Mouse (Mus musculus) limb, embryonic 12.5 days (tissue): Measurements from ENCODE around the gene Gm20388. TPM values are rescaled to one million over a fixed set of nuclear protein-coding genes. Genes with fewer than 3 reads are reported as not detected.
"Not testable (repeated sequence)": the region's sequence is repeated elsewhere in the genome, so short reads cannot be mapped to it uniquely, and the experiment has no call there.

Source experiments
- ATAC-seq: fragments of 200-750 bp; cut with Nextera tagmentation; 2 replicates; pipeline ENCODE4 v1.8.0; 2017; ENCODE audit warnings: low read depth, moderate TSS enrichment; ENCODE audit not compliant: insufficient number of reproducible peaks, insufficient read depth, low FRiP score, low TSS enrichment
- H3K27ac ChIP-seq: fragments of 300-500 bp; sonication (generic); 2 replicates; pipeline ENCODE4 v1.5.1; 2016; ENCODE audit warnings: mild to moderate bottlenecking, moderate library complexity
- H3K27me3 ChIP-seq: fragments of 300-500 bp; sonication (generic); 2 replicates; pipeline ENCODE4 v1.6.1; 2016; ENCODE audit warnings: mild to moderate bottlenecking, moderate library complexity
- H3K36me3 ChIP-seq: fragments of 300-500 bp; sonication (generic); 2 replicates; pipeline ENCODE4 v1.6.1; 2016; ENCODE audit warnings: mild to moderate bottlenecking, moderate library complexity
- H3K4me1 ChIP-seq: fragments of 300-500 bp; sonication (generic); replicated peaks from 2 replicates; pipeline ENCODE4 v1.6.1; 2016
- H3K4me2 ChIP-seq: fragments of 300-500 bp; sonication (generic); 2 replicates; pipeline ENCODE4 v1.6.1; 2016; ENCODE audit warnings: mild to moderate bottlenecking, moderate library complexity
- H3K4me3 ChIP-seq: fragments of 300-500 bp; sonication (generic); replicated peaks from 2 replicates; pipeline ENCODE4 v1.5.1; 2016; ENCODE audit warnings: mild to moderate bottlenecking
- H3K9ac ChIP-seq: fragments of 300-500 bp; sonication (generic); replicated peaks from 2 replicates; pipeline ENCODE4 v1.6.1; 2016; ENCODE audit warnings: mild to moderate bottlenecking, moderate library complexity
- H3K9me3 ChIP-seq: fragments of 300-500 bp; sonication (generic); 2 replicates; pipeline ENCODE4 v1.6.1; 2016; ENCODE audit warnings: mild to moderate bottlenecking, moderate library complexity
- WGBS: fragments of 180-500 bp; shearing (Covaris S2); methylation state at CpG from one replicate; pipeline ENCODE4 v1.1.7; 2016; 5-methylcytosine and 5-hydroxymethylcytosine counted together
- polyA plus RNA-seq: library from polyadenylated mRNA; unstranded; fragments of >200 nt; fragmentation: Nextera tagmentation; extraction: Ambion mirVana; gene quantifications from 2 replicates; pipeline ENCODE4 v1.2.1, GENCODE M21; 2016

Gene Gm20388
- polyA plus RNA-seq, 1 experiment from 2014 or later: not detected

DNA sequence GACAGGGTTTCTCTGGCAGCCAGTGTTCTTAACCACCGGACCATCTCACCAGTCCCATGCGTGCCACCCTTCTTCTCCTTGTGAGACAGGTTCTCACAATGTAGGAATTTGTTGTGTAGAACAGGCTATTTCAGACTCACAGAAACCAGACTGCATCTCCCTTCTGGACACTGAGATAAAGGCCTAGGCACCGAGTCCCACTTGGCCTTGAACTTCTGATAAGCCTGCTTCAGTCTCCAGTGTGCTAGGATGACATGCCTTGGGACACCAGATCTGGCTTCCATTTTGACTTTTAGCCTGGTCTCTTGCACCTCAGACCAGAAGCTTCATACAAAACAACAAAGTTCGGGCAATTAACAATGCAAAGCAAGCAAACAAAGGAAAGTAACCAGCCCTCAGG is 1678.1 kb downstream of the Gm20388 start:
- Histone ChIP-seq H3K4me1 (peaks cover 25% of the 10 kb centered on the region), H3K27me3 (no peaks in the 10 kb centered on the region), H3K27ac (no peak overlapping the region), H3K9ac (no peak overlapping the region), H3K4me2 (no peak overlapping the region), H3K9me3 (no peaks in the 10 kb centered on the region), H3K4me3 (no peak overlapping the region), H3K36me3 (peaks cover 14% of the 10 kb centered on the region)
- WGBS: 83% methylated on average over 4 of the region's 4 CpGs
- ATAC-seq: no peak

DNA sequence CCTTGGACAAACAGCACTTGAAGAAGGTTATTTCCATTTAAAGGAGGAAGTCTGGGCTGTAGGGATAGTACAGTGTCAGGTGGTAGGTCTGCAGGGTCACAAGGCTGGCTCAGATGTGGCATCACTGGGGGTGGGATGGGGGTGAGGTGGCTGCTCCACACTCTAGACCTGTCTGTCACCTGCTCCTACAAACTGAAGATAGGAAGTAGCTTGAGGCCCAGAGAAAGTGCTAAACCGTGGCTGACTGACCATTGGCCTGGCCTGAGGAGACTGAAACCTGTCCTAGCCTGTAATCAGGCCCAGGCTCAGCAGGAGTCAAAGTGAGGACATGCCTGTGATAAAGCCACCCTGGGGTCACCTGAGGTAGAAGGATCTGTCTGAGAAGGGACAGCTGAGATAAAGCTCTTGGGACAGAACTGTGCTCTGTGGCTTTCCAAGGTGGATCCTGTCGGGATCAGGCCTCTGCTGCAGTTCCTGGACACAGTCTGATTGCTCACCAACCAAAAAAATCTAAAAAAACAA is 1678.6 kb downstream of the Gm20388 start:
- H3K9ac ChIP-seq: no peak overlapping the region
- peaks cover 19% of the 10 kb centered on the region for H3K36me3 ChIP-seq
- WGBS: 54% methylated on average over 2 of the region's 2 CpGs
- H3K4me2 ChIP-seq: peak overlapping the region; percentile 90
- peak overlapping the region; percentile 69 for H3K27ac ChIP-seq
- ATAC-seq: no peak
- peaks cover 25% of the 10 kb centered on the region for H3K4me1 ChIP-seq
- no peaks in the 10 kb centered on the region for H3K27me3 ChIP-seq
- H3K9me3 ChIP-seq: no peaks in the 10 kb centered on the region
- no peak overlapping the region for H3K4me3 ChIP-seq

DNA sequence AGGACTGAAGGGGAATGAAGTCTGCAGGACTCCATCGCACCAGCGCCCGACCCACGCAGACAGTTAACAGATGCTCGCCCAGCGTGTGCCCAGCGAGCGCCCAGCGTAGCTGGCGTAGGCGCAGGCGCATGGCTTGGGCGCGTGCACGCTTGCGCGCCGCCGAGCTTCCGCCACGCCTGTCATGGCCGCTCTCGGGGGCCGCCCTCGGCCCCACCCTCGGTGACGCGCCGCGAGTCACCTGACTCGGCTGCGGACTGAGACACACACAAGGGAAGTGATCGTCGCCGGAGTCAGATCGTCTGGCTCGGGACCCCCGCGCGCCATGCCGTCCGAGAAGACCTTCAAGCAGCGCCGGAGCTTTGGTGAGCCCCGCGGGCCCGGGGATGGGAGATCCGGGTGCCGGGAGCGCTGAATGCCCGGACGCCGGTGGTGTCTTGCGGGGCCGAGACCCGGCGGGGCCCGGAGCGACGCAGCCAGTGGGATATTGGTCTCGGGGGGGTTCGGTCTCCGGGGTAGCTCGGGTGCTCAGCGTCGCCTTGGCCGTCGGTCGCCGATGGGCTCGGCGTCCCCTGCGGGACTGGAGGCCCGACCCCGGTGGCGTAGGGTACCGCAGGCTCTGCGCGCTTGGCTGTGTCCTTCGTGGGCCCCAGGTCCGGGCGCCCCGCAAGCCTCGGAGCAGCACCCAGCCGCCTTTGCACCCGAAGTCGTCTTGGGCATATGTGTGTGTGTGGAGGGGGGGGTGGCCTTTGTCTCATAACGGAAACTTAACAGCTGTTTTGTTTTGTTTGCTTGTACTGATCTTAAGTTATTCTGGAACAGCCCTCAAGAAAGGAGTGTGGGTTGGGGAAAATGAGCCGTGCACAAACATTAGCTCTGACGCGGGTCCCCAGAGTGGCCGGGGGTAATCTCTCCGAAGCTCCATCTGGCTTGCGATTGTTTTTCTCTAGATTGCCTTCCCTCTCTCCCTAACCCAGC is 1679.8 kb downstream of the Gm20388 start, which contains the start of gene Map1lc3b:
Gene Map1lc3b (plus strand): TSS at position 159 of the 975 bp plus-strand sequence.
- Histone ChIP-seq H3K9ac (peak within 1 kb of the TSS; percentile 85), H3K27ac (peak within 1 kb of the TSS; percentile 69), H3K27me3 (no peaks in the 10 kb centered on the region), H3K4me3 (peak within 1 kb of the TSS; percentile 98), H3K9me3 (no peaks in the 10 kb centered on the region), H3K4me1 (peaks cover 25% of the 10 kb centered on the region), H3K4me2 (peak within 1 kb of the TSS; percentile 90), H3K36me3 (peaks cover 32% of the 10 kb centered on the region)
- ATAC-seq: peak; percentile 81
- under 1% methylated on average over 94 of the region's 94 CpGs for WGBS

DNA sequence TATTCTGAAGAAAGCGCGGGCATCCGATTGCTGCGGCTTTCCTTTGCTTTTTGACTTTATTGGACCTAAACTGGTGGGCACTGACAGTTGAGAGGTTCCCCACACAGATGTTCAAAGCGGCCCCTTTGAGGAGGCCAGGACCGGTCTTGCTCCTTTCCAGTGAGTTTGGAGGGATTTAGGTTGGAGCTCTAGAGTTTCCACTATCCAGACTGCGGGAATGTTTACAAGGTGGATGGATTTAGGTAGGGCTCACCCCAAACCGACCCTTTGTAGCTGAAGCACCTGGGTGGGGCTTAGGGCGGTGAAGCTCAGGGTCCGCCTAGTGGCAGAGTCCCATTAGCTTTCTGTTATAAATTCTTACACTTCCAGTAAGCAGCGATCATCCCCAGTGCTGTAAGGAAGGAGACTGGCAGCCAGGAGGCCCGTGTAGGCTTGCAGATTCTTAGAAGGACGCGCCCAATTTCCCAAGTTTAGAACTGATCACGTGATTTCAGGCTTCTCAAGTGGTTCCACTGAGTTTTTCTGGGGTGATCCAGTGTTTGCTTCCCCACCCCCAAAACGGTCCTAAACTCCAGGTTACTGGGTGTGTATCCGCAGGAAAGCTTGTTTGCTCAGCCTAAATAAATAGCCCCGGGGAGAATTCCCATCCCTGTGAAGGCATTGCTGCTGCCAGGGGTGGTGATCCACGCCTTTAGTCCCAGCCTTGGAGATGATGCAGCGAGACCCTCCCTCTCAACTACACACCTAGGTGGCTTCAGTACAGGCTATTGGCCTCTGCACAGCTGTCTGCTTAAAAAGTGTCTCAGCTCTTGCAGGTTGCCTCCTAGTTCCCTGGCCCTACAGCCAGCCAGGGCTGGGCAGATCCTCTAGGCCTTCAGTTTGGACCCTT is 1680.8 kb downstream of the Gm20388 start:
- ATAC-seq: 0 out of 2 replicates have a peak, but pooled peaks have one; percentile 11
- peaks cover 21% of the 10 kb centered on the region for H3K4me1 ChIP-seq

DNA sequence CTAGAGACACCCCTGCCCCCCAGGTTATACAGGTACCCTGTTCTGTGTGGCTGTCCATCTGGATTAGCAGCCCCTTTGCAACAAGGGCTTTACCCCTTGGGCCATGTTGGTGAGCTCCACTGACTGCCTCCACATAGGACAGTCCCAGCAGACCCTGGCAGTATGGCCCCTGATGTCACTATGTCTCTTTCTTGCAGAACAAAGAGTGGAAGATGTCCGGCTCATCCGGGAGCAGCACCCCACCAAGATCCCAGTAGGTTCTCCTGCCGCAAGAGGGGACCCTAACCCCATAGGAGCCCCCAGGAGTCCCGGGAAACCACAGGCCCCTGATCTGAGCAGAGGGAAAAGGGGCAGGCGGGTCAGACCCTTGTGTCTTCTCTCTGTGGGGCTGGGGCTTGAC is 1682.7 kb downstream of the Gm20388 start:
- H3K9me3 ChIP-seq: no peaks in the 10 kb centered on the region
- H3K9ac ChIP-seq: no peak overlapping the region
- H3K27me3 ChIP-seq: no peaks in the 10 kb centered on the region
- H3K4me2 ChIP-seq: no peak overlapping the region
- no peak overlapping the region for H3K27ac ChIP-seq
- H3K4me3 ChIP-seq: no peak overlapping the region
- 92% methylated on average over 5 of the region's 5 CpGs for WGBS
- peaks cover 57% of the 10 kb centered on the region for H3K36me3 ChIP-seq
- ATAC-seq: no peak
- H3K4me1 ChIP-seq: peaks cover 21% of the 10 kb centered on the region

More for the DNA sequence above, 1680.8 kb downstream of the Gm20388 start:
- Histone ChIP-seq H3K9ac (peak overlapping the region; percentile 85), H3K4me2 (peak overlapping the region; percentile 90), H3K9me3 (no peaks in the 10 kb centered on the region), H3K27me3 (no peaks in the 10 kb centered on the region), H3K27ac (peak overlapping the region; percentile 69; the same call in 1 of the 2 replicates), H3K36me3 (peaks cover 41% of the 10 kb centered on the region), H3K4me3 (peak overlapping the region; percentile 98)
- 13% methylated on average over 20 of the region's 20 CpGs for whole genome bisulfite sequencing

DNA sequence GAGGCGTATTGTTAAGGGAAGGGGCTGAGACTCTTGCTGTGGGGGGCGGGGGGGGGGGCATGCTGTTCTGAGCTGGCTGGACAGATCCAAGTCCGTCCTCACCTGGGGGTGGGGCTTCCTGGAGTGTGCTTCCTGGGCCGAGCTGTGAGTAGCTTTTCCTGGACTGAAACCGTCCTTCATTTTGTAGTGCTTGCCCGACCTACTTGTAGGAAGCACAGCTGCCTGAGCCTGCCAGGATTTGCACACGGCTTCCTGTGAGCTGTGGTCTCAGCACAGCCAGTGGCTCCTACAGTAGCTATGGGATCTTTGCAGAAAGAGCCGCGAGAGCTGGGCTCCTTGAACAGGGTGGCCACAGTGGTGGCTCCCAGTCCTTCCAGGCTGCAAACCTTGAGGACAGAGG is 1683.3 kb downstream of the Gm20388 start:
- Histone ChIP-seq H3K27me3 (no peaks in the 10 kb centered on the region), H3K9me3 (no peaks in the 10 kb centered on the region), H3K27ac (no peak overlapping the region), H3K9ac (no peak overlapping the region), H3K4me1 (peaks cover 21% of the 10 kb centered on the region), H3K36me3 (peaks cover 60% of the 10 kb centered on the region), H3K4me2 (no peak overlapping the region), H3K4me3 (no peak overlapping the region)
- ATAC-seq: no peak
- 80% methylated on average over 9 of the region's 9 CpGs for WGBS

DNA sequence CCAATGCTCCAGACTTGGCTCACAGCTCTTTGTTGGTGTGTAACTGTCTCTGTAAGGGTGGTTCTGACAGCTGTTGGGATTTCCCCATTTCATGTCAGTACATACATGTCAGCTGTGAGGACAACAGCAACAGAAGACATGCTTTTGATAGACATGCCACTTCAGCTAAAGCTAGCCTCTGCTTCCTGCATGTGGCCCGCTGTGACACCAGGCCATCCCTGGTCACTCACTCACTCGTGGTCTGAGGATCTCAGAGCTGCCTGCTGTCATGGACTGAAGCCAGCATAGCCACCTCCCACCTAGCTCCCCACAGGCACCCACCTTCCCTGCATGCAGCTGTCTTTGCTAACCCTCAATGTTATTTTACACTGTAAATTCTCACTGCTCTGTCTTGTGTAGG is 1686.9 kb downstream of the Gm20388 start:
- H3K4me3 ChIP-seq, H3K4me1 ChIP-seq, H3K9ac ChIP-seq, H3K27me3 ChIP-seq, H3K9me3 ChIP-seq, H3K4me2 ChIP-seq, ATAC-seq, H3K27ac ChIP-seq: not testable (repeated sequence)
- peaks cover 91% of the 10 kb centered on the region for H3K36me3 ChIP-seq
- 85% methylated on average over 2 of the region's 2 CpGs for WGBS

DNA sequence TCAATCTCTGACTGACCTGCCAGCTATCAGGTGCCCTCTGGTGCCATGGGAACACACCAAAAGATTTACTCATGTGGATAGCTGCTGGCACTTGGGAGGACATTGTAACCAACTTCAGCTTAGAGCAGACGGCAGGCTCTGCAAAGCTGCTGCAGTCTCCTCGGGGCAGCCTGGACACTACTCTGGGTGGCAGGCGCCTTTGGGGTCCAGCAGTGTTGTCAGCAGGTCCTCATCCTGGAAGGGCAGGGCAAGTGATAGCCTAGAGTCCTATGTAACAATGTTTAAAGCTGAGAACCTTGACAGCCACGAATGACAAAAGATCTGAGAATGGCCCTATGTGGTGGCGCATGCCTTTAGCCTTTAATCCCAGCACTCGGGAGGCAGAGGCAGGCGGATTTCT is 1687.5 kb downstream of the Gm20388 start:
- ATAC-seq: no peak
- Histone ChIP-seq H3K4me1 (no peaks in the 10 kb centered on the region), H3K27me3 (no peaks in the 10 kb centered on the region), H3K4me2 (no peak overlapping the region), H3K27ac (no peak overlapping the region), H3K36me3 (peaks cover 93% of the 10 kb centered on the region), H3K4me3 (no peak overlapping the region), H3K9me3 (no peaks in the 10 kb centered on the region), H3K9ac (no peak overlapping the region)
- 90% methylated on average over 7 of the region's 7 CpGs for WGBS

DNA sequence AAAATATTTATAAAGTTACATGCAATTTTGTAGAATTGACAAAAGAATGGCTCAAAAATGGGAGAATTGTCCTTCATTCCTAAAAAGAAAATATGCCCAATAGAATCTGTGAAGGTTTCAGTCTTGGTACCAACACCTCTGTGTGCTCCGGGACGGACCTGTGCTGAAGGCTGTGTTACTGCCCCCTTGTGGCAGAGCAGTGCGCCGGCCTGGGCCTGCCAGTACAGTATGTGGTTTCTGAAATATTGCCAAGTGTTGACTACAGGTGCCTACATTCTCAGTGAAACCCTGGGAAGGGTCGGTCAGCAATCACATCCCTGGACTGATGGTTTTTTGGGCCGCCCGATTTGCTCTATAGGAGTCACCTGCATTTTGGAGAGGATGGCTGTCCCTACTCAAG is 1688.3 kb downstream of the Gm20388 start:
- peak; percentile 66 for ATAC-seq
- 42% methylated on average over 7 of the region's 7 CpGs for WGBS
- no peak overlapping the region for H3K9ac ChIP-seq
- H3K27me3 ChIP-seq: no peaks in the 10 kb centered on the region
- H3K36me3 ChIP-seq: peaks cover 91% of the 10 kb centered on the region
- no peak overlapping the region for H3K27ac ChIP-seq
- H3K4me2 ChIP-seq: no peak overlapping the region
- H3K4me3 ChIP-seq: no peak overlapping the region
- H3K4me1 ChIP-seq: no peaks in the 10 kb centered on the region
- no peaks in the 10 kb centered on the region for H3K9me3 ChIP-seq

DNA sequence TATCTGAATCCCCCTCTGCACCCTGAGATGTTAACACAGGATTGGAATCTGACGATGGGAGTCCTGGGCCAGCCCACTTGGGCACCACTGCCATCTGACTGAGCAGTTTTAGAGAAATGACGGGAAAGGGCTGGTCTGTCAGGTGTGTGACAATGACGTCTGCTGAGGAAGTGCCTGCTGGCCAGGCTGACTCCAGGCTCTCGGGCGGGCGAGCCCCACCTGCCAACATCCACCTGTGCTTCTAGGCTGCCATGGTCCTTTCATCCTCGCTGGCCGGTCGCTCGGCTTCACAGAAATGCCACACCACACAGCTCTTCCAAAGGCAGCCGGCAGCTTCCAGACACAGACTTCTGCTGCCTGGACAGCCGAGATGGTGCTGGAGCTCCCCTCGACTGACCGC is 1689.2 kb downstream of the Gm20388 start:
- peaks cover 91% of the 10 kb centered on the region for H3K36me3 ChIP-seq
- H3K4me2 ChIP-seq: no peak overlapping the region
- ATAC-seq: no peak
- H3K27me3 ChIP-seq: no peaks in the 10 kb centered on the region
- H3K4me3 ChIP-seq: no peak overlapping the region
- no peaks in the 10 kb centered on the region for H3K4me1 ChIP-seq
- 92% methylated on average over 14 of the region's 14 CpGs for WGBS
- no peak overlapping the region for H3K27ac ChIP-seq
- no peaks in the 10 kb centered on the region for H3K9me3 ChIP-seq
- H3K9ac ChIP-seq: no peak overlapping the region

DNA sequence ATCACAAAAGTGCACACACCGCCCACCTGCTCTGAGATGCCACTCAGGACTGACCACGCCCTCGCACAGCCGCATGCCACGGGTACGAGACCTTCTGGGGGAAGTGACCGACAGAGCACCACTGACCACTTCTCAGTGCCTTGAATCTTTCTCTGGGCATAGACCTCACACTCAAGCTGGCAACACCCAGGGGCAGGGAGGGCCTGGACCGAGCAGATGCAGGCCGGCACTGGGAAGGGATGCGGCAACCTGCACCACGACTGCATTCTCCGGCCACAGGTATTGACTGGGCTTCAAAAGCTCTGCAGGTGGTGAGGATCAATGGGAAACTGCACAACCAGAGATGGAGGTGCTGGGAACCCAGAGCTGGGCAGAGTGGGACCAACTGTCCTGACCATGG is 1691.8 kb downstream of the Gm20388 start:
- peaks cover 93% of the 10 kb centered on the region for H3K36me3 ChIP-seq

More for the DNA sequence above, 1691.8 kb downstream of the Gm20388 start:
- Histone ChIP-seq H3K9me3 (no peaks in the 10 kb centered on the region), H3K4me2 (no peak overlapping the region), H3K27ac (no peak overlapping the region), H3K9ac (no peak overlapping the region), H3K4me1 (no peaks in the 10 kb centered on the region), H3K27me3 (no peaks in the 10 kb centered on the region), H3K4me3 (no peak overlapping the region)
- 96% methylated on average over 12 of the region's 12 CpGs for WGBS
- ATAC-seq: no peak
